Mouse (Mus musculus) kidney, postnatal 10 days (tissue): ENCODE results near the gene Ctbp2.

Experiments used
- DNase-seq: peaks from one replicate; pipeline ENCODE4 v3.0.0; 2021; ENCODE audit warnings: mixed read lengths

Gene Ctbp2

GRCm38 (mm10) chr7:133123999-133124700 is at the start of gene Ctbp2:
TSS of gene Ctbp2 (minus strand) at chr7:133124354.
- DNase-seq = peak; percentile 92

GRCm38 (mm10) chr7:133171403-133172032 is 47.4 kb upstream of the Ctbp2 start:
- peak; percentile 67 for DNase-seq

GRCm38 (mm10) chr7:133168928-133169327 is 44.8 kb upstream of the Ctbp2 start:
- no peak for DNase-seq

GRCm38 (mm10) chr7:133167903-133168302 is 43.7 kb upstream of the Ctbp2 start:
- DNase-seq = peak; percentile 55

GRCm38 (mm10) chr7:133164770-133165169 is 40.6 kb upstream of the Ctbp2 start:
- no peak for DNase-seq

- DNase-seq = peak; percentile 40
Observed at GRCm38 (mm10) chr7:133163011-133163410, 38.9 kb upstream of the Ctbp2 start.

- peak; percentile 56 for DNase-seq
Observed at GRCm38 (mm10) chr7:133162131-133162530, 38.0 kb upstream of the Ctbp2 start.

GRCm38 (mm10) chr7:133161362-133162080 is 37.4 kb upstream of the Ctbp2 start:
- DNase-seq = no peak

- no peak for DNase-seq
Observed at GRCm38 (mm10) chr7:133159519-133159918, 35.4 kb upstream of the Ctbp2 start.

- DNase-seq = no peak
Observed at GRCm38 (mm10) chr7:133155621-133156020, 31.5 kb upstream of the Ctbp2 start.

GRCm38 (mm10) chr7:133154846-133155245 is 30.7 kb upstream of the Ctbp2 start:
- DNase-seq = no peak

GRCm38 (mm10) chr7:133139689-133140336 is 15.7 kb upstream of the Ctbp2 start:
- no peak for DNase-seq

- DNase-seq = no peak
Observed at GRCm38 (mm10) chr7:133133552-133133951, 9.4 kb upstream of the Ctbp2 start.

- DNase-seq = no peak
Observed at GRCm38 (mm10) chr7:133132702-133133101, 8.5 kb upstream of the Ctbp2 start.

- peak; percentile 59 for DNase-seq
Observed at GRCm38 (mm10) chr7:133124701-133125485, 739 bp upstream of the Ctbp2 start.

GRCm38 (mm10) chr7:133123244-133123998 is 733 bp downstream of the Ctbp2 start, which contains the start of gene Fgfr2:
TSS of gene Fgfr2 (minus strand) at chr7:133123350.
- peak; percentile 85 for DNase-seq

GRCm38 (mm10) chr7:133122379-133123243 is 1.5 kb downstream of the Ctbp2 start:
- peak; percentile 78 for DNase-seq

GRCm38 (mm10) chr7:133121661-133122378 is 2.3 kb downstream of the Ctbp2 start:
- DNase-seq = peak; percentile 70

GRCm38 (mm10) chr7:133121080-133121607 is 3.0 kb downstream of the Ctbp2 start:
- DNase-seq = no peak
